Mouse (Mus musculus): Measurements from ENCODE around the gene Atn1.

DNA sequence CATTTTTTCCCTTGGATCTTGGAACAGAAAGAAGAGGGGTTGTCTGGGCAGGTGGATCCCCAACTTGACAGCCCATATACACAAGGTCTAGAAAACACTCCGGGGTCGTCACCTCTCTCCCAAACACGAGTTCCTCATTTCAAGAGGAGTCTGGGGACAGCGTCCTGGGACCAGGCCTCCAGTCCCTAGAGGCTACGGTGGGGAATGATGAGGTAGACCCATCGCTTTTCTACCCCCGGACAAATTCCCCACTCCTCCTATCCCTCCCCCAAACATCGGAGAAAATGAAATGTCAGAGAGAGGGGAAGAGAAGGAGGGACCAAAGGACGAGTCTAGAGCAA, 12.3 kb upstream of the Atn1 start:
- TF ChIP-seq CTCF (IDR thresholded peaks at IDR 0.05; ENCODE audit: low read depth) = no peak
- no peak for TF ChIP-seq EP300 (IDR thresholded peaks at IDR 0.05; ENCODE audit: low read depth)

Data from liver, postnatal 0 days (tissue).